Mouse (Mus musculus) fat pad, adult 2 months (tissue): ENCODE data around the gene Gpr158.

Source experiments
- DNase-seq: peaks from one replicate; pipeline ENCODE4 v3.0.0-alpha.2; 2011; ENCODE audit warnings: low read depth, low spot score; ENCODE audit errors: extremely low read depth

Gene Gpr158

GRCm38 (mm10) chr2:21619180-21619579 lies 251.8 kb downstream of the Gpr158 start:
- no peak for DNase-seq

GRCm38 (mm10) chr2:21632136-21632535 lies 264.8 kb downstream of the Gpr158 start:
- no peak for DNase-seq

GRCm38 (mm10) chr2:21665721-21666120 lies 298.4 kb downstream of the Gpr158 start:
- no peak for DNase-seq

- DNase-seq: no peak
Observed at GRCm38 (mm10) chr2:21676084-21676838, 308.9 kb downstream of the Gpr158 start.

- no peak for DNase-seq
Observed at GRCm38 (mm10) chr2:21676839-21677123, 309.4 kb downstream of the Gpr158 start.

GRCm38 (mm10) chr2:21680735-21681270 lies 313.5 kb downstream of the Gpr158 start:
- DNase-seq: no peak

GRCm38 (mm10) chr2:21684736-21685135 lies 317.4 kb downstream of the Gpr158 start:
- DNase-seq: no peak

- DNase-seq: no peak
Observed at GRCm38 (mm10) chr2:21693128-21693527, 325.8 kb downstream of the Gpr158 start.

- DNase-seq: no peak
Observed at GRCm38 (mm10) chr2:21693807-21694594, 326.7 kb downstream of the Gpr158 start.

- no peak for DNase-seq
Observed at GRCm38 (mm10) chr2:21728075-21728474, 360.7 kb downstream of the Gpr158 start.

- DNase-seq: no peak
Observed at GRCm38 (mm10) chr2:21783721-21784120, 416.4 kb downstream of the Gpr158 start.

- DNase-seq: no peak
Observed at GRCm38 (mm10) chr2:21793156-21793555, 425.8 kb downstream of the Gpr158 start.

- DNase-seq: no peak
Observed at GRCm38 (mm10) chr2:21799616-21800015, 432.3 kb downstream of the Gpr158 start.

GRCm38 (mm10) chr2:21800045-21800444 lies 432.7 kb downstream of the Gpr158 start:
- no peak for DNase-seq

- no peak for DNase-seq
Observed at GRCm38 (mm10) chr2:21808510-21808909, 441.2 kb downstream of the Gpr158 start.

GRCm38 (mm10) chr2:21810431-21810830 lies 443.1 kb downstream of the Gpr158 start:
- no peak for DNase-seq

GRCm38 (mm10) chr2:21864061-21864460 lies 496.7 kb downstream of the Gpr158 start:
- no peak for DNase-seq
